Mouse (Mus musculus) heart, postnatal 14 days (tissue): ENCODE data around the gene Tmem147. TPM values are rescaled to one million over a fixed set of nuclear protein-coding genes. Genes with fewer than 3 reads are reported as not detected.
"Not testable (repeated sequence)": the region's sequence is repeated elsewhere in the genome, so short reads cannot be mapped to it uniquely, and the experiment has no call there.

Experiments
- DNase-seq, 2 experiments: peaks; one replicate each; pipeline ENCODE4 v3.0.0; 2021 to 2022
- intact Hi-C: fragments of 180-260 bp; cut with DNase I; formaldehyde crosslinking; loops from one replicate; pipeline ENCODE4 v1.15.1; 2025
- long read RNA-seq, 2 experiments: library from polyadenylated mRNA; stranded (forward); transcript quantifications; one replicate each; pipeline ENCODE4 v2.0.0; 2021
- total RNA-seq, 2 experiments: library from RNA; stranded (reverse); gene quantifications; 2 replicates each; pipeline ENCODE4 v1.2.3; 2021

Tmem147 gene
- total RNA-seq = 100 to 1,000 TPM; 238 to 243 TPM
- long read RNA-seq, experiment 1, transcript Tmem147-201 (7 exons, 870 nt) = major isoform, 123 of 139 reads
- long read RNA-seq, experiment 1, transcript Tmem147-207 (6 exons, 727 nt) = minor isoform, 6 of 139 reads
- long read RNA-seq, experiment 1, partial matches to known transcripts = 6 of 139 reads
- long read RNA-seq, experiment 1, other reads (novel, unspliced or antisense) = 2 of 139 reads
- long read RNA-seq, experiment 2, transcript Tmem147-201 (7 exons, 870 nt) = major isoform, 92 of 109 reads
- long read RNA-seq, experiment 2, transcript Tmem147-207 (6 exons, 727 nt) = minor isoform, 11 of 109 reads
- long read RNA-seq, experiment 2, partial matches to known transcripts = 4 of 109 reads
- long read RNA-seq, experiment 2, other reads (novel, unspliced or antisense) = 0 of 109 reads

DNA sequence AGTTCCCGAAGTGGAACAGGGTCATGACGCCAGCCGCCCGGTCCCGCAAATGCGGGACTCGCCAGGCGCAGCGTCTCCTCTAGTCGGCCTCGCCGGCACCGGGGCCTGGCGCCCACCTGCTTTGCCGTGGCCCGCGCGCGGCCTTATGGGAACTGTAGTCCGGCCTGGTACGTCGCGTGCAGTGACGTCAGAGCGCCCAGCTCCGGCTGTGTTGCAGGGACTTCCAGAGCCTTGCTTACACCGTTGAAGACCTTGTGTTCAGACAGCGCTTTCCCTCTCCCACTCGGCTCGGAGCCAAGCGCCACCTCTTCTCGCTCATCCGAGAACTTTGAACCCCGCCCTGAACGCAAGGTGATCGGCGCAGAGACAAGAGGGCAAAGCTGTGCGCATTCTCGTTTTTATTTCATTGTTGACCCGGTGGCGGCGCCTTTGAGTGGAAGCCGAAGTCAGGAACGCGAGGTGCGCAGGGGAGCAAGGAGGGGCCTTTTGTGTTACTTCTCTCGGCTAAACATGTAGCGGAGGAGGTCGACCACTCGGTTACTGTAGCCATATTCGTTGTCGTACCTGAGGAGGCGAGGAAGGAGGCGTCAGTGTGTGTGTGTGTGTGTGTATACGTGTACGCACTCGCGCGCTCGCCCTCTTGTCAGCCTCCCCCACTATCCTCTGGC lies at the start of gene Tmem147:
TSS of gene Tmem147 (minus strand) at position 145 of the 668 bp plus-strand sequence.
- intact Hi-C loops = loop anchor here (5.0 to 10.0 kb wide), 3 partner anchors 62 to 243 kb away; partner anchors contain the start of genes Fam187b, Ffar3 and Lsr
- peak; percentile 94 to 98 for DNase-seq

DNA sequence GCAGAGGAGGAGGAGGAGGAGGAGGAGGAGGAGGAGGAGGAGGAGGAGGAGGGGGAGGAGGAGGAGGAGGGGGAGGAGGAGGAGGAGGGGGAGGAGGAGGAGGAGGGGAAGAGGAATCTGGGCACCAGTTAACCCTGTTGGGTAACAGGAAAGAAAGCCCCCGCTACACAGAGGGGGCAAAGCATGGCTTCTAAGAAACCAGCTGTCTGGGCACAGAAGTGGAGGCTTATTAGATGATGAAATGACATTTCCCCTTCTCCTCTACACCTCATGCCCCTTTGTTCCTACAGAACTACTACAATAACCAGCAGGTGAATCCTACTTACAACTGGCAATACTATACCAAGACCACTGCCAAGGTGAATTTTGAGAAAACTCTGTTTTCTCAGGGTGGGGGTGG lies 48.6 kb upstream of the Tmem147 start:
- intact Hi-C loops = no loop called here
- DNase-seq = no peak

DNA sequence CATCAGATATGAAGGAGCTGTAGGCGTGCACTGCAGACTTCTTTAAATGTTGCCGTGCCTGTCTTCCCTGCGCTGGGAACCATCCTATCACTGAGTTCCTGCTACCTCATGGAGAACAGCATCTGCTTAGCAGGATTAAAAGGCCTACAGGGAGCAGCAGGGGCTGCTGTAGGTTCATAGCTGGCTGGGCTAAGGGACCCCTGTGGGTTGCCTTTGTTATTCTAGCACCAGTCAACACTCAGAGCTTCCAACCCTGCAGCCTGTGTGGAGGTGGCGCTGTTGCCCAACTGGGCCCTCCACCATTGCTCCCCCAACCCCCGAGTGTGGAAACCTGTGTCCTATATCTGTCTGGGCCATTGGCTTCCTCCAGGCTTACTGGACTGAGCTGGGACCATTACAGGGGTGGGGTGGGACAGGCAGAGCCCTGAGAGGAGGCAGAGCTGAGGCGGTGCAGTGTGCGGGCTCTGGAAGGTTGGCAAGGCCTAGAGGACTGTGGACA lies 47.8 kb upstream of the Tmem147 start:
- intact Hi-C loops = no loop called here
- DNase-seq = no peak

GRCm38 (mm10) chr7:30776104-30776503 lies 46.8 kb upstream of the Tmem147 start:
- DNase-seq = no peak
- intact Hi-C loops = no loop called here

DNA sequence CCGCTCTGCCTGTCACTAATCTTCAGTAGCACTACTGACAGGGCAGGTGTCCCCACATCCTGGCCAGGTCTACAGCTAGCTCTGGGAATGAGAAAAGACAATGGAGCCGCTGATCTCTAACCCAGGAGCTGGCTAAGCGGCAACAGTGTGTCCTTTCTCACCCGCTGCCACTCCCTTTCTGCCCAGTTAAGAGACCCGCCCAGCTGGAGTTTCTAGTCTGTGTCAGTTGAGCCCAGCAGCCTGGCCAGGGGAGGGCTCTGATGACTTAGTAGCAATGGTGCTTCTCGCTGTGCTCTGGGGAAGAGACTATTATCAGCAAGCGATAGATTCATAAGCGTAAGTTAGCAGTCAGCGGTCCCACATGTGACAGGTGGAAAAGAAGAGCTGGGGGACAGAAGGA lies 39.9 kb upstream of the Tmem147 start:
- intact Hi-C loops = no loop called here
- no peak for DNase-seq

DNA sequence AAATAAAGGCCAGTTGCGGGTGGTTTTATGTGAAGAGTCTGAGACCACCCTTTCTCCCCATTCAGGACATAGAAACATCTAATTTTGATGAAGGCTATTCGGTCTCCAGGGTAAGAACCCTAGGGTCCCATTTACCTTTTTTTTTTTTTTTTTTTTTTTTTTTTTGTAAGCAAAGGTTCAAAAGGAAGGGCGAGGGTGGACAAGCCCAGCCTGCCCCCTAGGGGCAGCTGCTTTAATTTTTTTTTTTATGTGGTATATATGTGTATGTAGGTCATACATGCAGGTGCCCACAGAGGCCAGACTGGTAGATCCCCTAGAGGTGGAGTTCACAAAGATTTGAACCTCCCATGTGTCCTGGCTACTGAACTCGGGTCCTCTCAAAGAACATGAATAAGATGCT lies 37.1 kb upstream of the Tmem147 start:
- intact Hi-C loops = no loop called here

DNA sequence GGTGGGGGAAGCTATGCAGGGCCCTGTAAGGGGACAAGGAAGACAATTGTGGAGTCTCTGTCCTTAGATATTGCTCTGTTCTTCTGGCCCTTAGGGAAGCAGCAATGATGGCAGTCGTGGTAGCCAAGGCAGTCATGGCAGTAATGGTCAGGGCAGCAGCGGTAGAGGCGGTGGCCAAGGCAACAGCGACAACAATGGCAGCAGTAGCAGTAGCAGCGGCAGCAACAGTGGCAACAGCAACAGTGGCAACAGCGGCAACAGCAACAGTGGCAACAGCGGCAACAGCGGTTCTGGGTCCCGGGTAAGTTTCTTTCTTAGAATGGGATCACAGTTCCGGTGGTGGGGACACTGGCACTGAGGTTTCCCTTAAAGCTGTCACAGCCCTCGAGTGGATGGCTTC lies 35.8 kb upstream of the Tmem147 start:
- intact Hi-C loops = no loop called here

More for the DNA sequence above, 37.1 kb upstream of the Tmem147 start:
- no peak for DNase-seq

GRCm38 (mm10) chr7:30763456-30763855 lies 34.1 kb upstream of the Tmem147 start, which contains the start of gene Dmkn:
Gene Dmkn, plus strand, starts transcription at chr7:30763756.
- DNase-seq = no peak
- intact Hi-C loops = no loop called here

More for the DNA sequence above, 35.8 kb upstream of the Tmem147 start:
- DNase-seq = no peak

DNA sequence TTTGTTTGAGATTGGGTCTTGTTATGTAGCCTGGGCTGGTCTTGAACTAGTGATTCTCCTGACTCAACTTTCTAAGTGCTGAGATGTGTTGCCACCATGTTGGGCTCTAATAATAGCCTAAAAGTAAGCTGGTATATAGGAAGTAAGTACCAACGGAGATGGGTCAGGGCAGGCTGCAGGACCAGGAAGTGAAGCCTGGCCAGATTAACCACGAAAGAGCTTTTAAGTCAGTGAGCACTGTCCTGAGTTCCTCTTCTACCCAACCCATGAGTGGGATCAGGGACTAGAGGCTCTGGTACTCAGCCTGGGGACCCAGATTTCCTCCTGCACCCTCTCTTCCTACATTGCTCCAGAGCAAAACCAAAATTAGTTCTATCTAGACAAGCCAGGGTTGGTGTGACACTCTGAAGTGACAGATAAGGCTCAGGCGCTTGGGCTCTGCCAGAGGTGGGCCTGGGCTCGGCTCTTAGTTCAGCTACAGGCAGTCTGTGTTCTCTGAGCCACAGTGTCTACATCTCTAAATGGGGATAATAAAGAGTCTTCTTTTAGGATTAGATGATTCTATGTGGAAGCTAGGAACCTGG lies 32.5 kb upstream of the Tmem147 start:
- intact Hi-C loops = no loop called here
- no peak for DNase-seq

DNA sequence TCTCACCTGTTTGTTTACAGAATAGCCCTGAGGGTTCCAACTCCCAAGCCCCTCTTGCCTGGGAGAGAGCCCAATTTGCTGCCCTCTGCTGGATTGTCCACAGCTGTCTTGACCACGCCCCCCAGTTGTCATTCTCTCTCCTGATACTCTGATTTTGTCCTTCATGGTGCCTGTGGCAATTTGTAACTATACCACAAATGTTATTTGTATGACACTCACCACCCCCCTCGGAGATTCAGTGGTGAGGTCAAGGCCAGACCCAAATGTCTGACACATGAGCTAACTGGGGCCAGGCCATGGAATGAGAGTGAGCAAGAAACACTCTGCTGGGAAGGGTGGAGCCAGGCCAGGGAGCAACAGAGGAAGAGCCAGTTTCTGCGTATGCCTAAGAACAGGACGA lies 29.5 kb upstream of the Tmem147 start:
- DNase-seq = peak in 1 of 2 experiments; percentile 48
- intact Hi-C loops = no loop called here

- intact Hi-C loops = no loop called here
Measured at GRCm38 (mm10) chr7:30757001-30757400, 27.7 kb upstream of the Tmem147 start.

GRCm38 (mm10) chr7:30751086-30751669 lies 21.8 kb upstream of the Tmem147 start, which contains the start of gene Sbsn:
Gene Sbsn, plus strand, starts transcription at chr7:30751471.
- DNase-seq = no peak
- intact Hi-C loops = no loop called here

More at GRCm38 (mm10) chr7:30757001-30757400, 27.7 kb upstream of the Tmem147 start:
- DNase-seq = no peak

- intact Hi-C loops = no loop called here
- DNase-seq = no peak
Measured at GRCm38 (mm10) chr7:30749824-30750606, 20.7 kb upstream of the Tmem147 start.

DNA sequence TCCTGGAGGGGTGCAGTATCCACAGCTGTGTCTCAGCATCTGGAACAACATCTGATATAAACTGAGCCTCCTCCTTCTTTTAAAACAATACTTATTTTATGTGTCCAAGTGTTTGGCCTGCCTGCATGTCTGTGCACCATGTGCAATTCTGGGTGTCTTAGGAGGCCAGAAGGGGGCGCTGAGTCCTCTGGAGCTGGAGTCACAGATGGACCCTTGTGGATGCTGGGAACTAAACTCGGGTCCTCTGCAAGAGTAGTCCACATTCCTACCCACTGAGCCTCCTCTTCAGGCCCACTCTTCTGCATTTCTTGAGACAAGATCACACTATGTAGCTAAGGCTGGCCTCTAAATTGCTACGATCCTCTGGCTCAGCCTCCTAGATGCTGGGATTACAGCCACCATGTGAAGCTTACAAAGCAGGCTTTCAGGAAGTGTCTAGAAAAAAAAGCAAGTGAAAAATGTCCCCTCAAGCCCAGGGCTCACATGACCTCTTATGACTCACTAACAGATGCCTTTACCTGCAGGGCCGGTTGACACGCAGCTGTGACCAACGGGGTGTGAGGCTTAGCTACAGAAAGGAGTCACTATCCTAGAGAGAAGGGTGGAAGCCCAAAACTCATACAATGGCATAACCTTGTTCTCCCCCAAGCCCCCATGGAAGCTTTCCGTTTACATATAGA lies 18.3 kb upstream of the Tmem147 start:
- intact Hi-C loops = no loop called here
- DNase-seq = no peak

DNA sequence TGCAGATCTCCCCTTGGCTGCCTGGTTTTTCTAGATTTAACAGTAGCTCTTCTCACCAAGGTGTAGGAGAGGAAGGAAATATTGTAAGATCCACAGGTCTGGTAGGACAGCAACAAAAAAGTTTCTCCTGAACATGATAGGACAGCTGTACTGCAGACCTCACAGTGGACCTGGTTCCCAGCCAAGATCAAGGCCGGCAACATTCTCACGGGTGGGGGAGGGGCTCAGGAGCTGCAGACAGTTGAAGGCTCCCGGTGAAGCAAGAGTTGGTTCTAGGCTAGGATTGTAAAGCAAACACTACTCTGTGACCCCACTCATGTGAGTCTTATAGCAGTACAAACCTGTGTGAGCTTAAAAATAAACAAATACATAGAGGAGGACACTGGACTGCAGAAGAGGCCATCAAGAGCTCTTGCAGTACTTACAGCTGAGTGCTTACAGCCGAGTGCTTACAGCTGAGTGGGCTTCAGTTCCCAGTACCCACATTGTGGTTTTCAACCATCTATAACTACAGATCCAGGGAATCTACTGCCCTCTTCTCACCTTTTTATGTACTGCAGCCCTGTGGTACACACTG lies 14.8 kb upstream of the Tmem147 start:
- peak; percentile 51 to 70 for DNase-seq
- intact Hi-C loops = no loop called here

- intact Hi-C loops, DNase-seq: not testable (repeated sequence)
Measured at GRCm38 (mm10) chr7:30743617-30744016, 14.3 kb upstream of the Tmem147 start, which contains the start of gene Gapdhs. Gene Gapdhs, minus strand, starts transcription at chr7:30743681.

DNA sequence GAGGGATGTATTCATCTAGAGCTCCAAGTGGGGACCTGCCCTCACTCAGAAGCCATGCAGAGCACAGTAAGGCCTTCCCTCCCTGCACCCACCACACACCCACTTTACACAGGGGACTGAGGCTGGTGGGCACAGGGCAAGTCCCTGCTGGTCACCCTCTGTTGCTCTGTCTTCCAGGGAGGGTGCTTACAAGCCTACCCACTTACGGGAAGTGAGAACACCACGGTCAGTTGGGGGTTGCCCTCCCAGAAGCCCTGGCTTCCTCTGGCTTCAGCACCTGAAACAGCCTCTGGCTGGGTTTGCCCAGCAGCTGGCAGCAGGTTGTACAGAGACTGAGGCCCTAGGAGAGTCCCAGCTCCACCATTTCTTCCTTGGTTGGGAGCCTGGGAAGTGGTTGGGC lies 13.2 kb upstream of the Tmem147 start:
- intact Hi-C loops, DNase-seq: not testable (repeated sequence)

- intact Hi-C loops = loop anchor here (10.0 kb wide), 1 partner anchor 119 kb away; the partner anchor contains the start of gene Ffar3
- no peak for DNase-seq
Measured at GRCm38 (mm10) chr7:30736211-30736610, 6.9 kb upstream of the Tmem147 start.
